Mouse (Mus musculus) embryonic facial prominence, embryonic 13.5 days (tissue): ENCODE data around the gene Ttc39d. TPM values are rescaled to one million over a fixed set of nuclear protein-coding genes. Genes with fewer than 3 reads are reported as not detected.

Source experiments
- polyA plus RNA-seq: library from polyadenylated mRNA; unstranded; fragments of >200 nt; fragmentation: Nextera tagmentation; extraction: Ambion mirVana; gene quantifications from 2 replicates; pipeline ENCODE4 v1.2.1, GENCODE M21; 2015

Gene Ttc39d
- polyA plus RNA-seq, 1 experiment from 2014 or later = not detected

Other genes with a start within 250 kb of the Ttc39d start
- 70.0 and 71.3 TPM in 2 replicates for gene Hnrnpll, start 145.1 kb upstream of the Ttc39d start, polyA plus RNA-seq
- gene Galm, start 80.0 kb upstream of the Ttc39d start, polyA plus RNA-seq = 20.0 and 23.7 TPM in 2 replicates
- gene Srsf7, start 153 bp upstream of the Ttc39d start, polyA plus RNA-seq = 693 and 708 TPM in 2 replicates
- 34.5 and 41.2 TPM in 2 replicates for gene Gemin6, start 17.0 kb downstream of the Ttc39d start, polyA plus RNA-seq
- gene Morn2, start 82.7 kb downstream of the Ttc39d start, polyA plus RNA-seq = 24.3 and 25.1 TPM in 2 replicates
- 21.8 and 23.7 TPM in 2 replicates for gene Dhx57, start 83.0 kb downstream of the Ttc39d start, polyA plus RNA-seq
- 1.1 and 1.5 TPM in 2 replicates for gene Arhgef33, start 99.9 kb downstream of the Ttc39d start, polyA plus RNA-seq
- gene Gm10190, start 166.1 kb downstream of the Ttc39d start, polyA plus RNA-seq = 1.6 and 3.0 TPM in 2 replicates